Mouse (Mus musculus) C2C12 (cell line): Measurements from ENCODE around the gene Wdfy4.

Experiments
- CEBPB ChIP-seq: IDR thresholded peaks from one replicate; pipeline ENCODE4 v1.6.1; 2011; ENCODE audit warnings: low read depth, mild to moderate bottlenecking, control low read depth, moderate library complexity
- CTCF ChIP-seq: IDR thresholded peaks from one replicate; pipeline ENCODE4 v1.5.1; 2011; ENCODE audit not compliant: control insufficient read depth, insufficient read depth, insufficient read length
- MAX ChIP-seq: IDR thresholded peaks from one replicate; pipeline ENCODE4 v1.6.1; 2011; ENCODE audit warnings: mild to moderate bottlenecking, control low read depth
- MYOD1 ChIP-seq: IDR thresholded peaks from one replicate; pipeline ENCODE4 v1.6.1; 2011; ENCODE audit warnings: low read depth; ENCODE audit not compliant: control insufficient read depth, insufficient read length
- MYOG ChIP-seq: IDR thresholded peaks from one replicate; pipeline ENCODE4 v1.6.1; 2011; ENCODE audit not compliant: control insufficient read depth, insufficient read length; ENCODE audit errors: extremely low read depth
- USF1 ChIP-seq: IDR thresholded peaks from one replicate; pipeline ENCODE4 v1.6.1; 2011; ENCODE audit warnings: low read depth, mild to moderate bottlenecking, control low read depth, moderate library complexity

- TF ChIP-seq CTCF (no peak), MAX (no peak), MYOG (no peak), USF1 (no peak), MYOD1 (no peak), CEBPB (no peak)
Measured at GRCm38 (mm10) chr14:33007638-33008037, 177.7 kb downstream of the Wdfy4 start.
